ENCODE assay signal across 9 mouse cellular contexts in the genomic region with DNA sequence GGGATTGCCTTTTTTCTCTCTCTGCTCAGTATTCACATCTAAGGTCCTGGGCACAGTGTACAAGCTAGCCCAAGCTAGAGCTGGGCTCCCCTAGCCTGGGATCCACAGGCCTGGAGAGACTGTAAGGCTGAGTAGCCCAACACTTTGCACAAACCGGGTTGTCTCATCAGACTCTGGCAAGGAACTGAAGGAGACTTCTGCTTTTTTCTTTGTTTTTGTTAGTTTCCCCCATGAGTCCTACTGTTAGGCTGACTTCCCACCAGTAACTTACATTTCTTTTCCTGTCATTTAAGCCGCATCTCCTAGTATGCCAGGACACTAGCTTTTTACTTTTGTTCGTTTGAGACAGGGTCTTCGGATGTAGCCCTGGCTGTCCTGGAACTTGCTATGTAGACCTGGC. TPM values are rescaled to one million over a fixed set of nuclear protein-coding genes. Genes with fewer than 3 reads are reported as not detected.
DNase-seq lines count a peak whose midpoint lies in the region; ATAC-seq and TF ChIP-seq lines count a peak whose summit lies in the region.
"Had no signal": no experiment of that assay in that cellular context is flagged by ENCODE, and none has a peak within 500 bp of the region (broad histone marks: within the 10 kb centered on the region; RNA-seq: fewer than 3 reads in every experiment).

No protein-coding gene starts in this region.

- H3K9ac ChIP-seq in MEL (ENCODE audit: control insufficient read depth, low read depth, low read length, poor library complexity, severe bottlenecking): peak overlapping the region; percentile 74
- no peak overlapping the region for H3K9ac ChIP-seq in hindbrain, embryonic 11.5 days (ENCODE audit: low read depth, low read length)

- no peak for ATAC-seq in hindbrain, embryonic 11.5 days (ENCODE audit: low FRiP score)
- 0 out of 2 replicates have a peak, but pooled peaks have one; percentile 6 for ATAC-seq in megakaryocyte progenitor cell, adult 5-6 weeks (replicated peaks; ENCODE audit: poor library complexity)

- peaks cover 3% of the 10 kb centered on the region; the same call in 1 of the 2 replicates for H3K79me2 ChIP-seq in MEL (ENCODE audit: control insufficient read depth, insufficient read depth, low read length, poor library complexity)

- H3K4me3 ChIP-seq in heart, embryonic 10.5 days: peak overlapping the region; percentile 72
- peak overlapping the region; percentile 65 to 93 for H3K4me3 ChIP-seq in MEL (ENCODE audit: control insufficient read depth in 1 of 2, insufficient read depth in 1 of 2, low read depth in 2 of 2, low read length in 2 of 2)
- no peak overlapping the region for H3K4me3 ChIP-seq in hindbrain, embryonic 11.5 days (ENCODE audit: low read depth, low read length)

- TF ChIP-seq CTCF in MEL (IDR thresholded peaks at IDR 0.05 in 2 of 3, conservative IDR thresholded peaks at IDR 0.05 in 1 of 3; ENCODE audit: control insufficient read depth in 1 of 3, insufficient read depth in 1 of 3, low read depth in 2 of 3, low read length in 3 of 3, poor library complexity in 1 of 3, severe bottlenecking in 1 of 3): no peak

- TF ChIP-seq RAD21 in MEL (IDR thresholded peaks at IDR 0.05; ENCODE audit: low read depth, low read length): no peak

- no peaks in the 10 kb centered on the region for H3K9me3 ChIP-seq in heart, embryonic 10.5 days
- H3K9me3 ChIP-seq in MEL (replicated peaks; ENCODE audit: insufficient read depth, low read length): no peaks in the 10 kb centered on the region
- H3K9me3 ChIP-seq in hindbrain, embryonic 11.5 days (ENCODE audit: control insufficient read depth, low read length): no peaks in the 10 kb centered on the region

- DNase-seq in heart, embryonic 10.5 days (ENCODE audit: low spot score): no peak
- DNase-seq in heart, adult 18-20 months: no peak
- DNase-seq in MEL (ENCODE audit: low read depth, low spot score): peak; percentile 87
- DNase-seq in hindbrain, embryonic 11.5 days (ENCODE audit: low spot score): no peak
- no peak for DNase-seq in retina, postnatal 1 day
- DNase-seq in MN1 (ENCODE audit: low spot score): no peak
- DNase-seq in adrenal gland, adult (ENCODE audit: inconsistent age in 2 of 2, low spot score in 1 of 2): no peak
- DNase-seq: thymus, postnatal 25 days had no signal

- TF ChIP-seq EP300 in MEL (IDR thresholded peaks at IDR 0.05; ENCODE audit: low read depth in 1 of 2, low read length in 2 of 2): peak in 1 of 2 experiments; percentile 46; a peak in 2 of 4 replicates

- WGBS in heart, embryonic 10.5 days: 64% methylated on average over 4 of the region's 4 CpGs
- 83% methylated on average over 4 of the region's 4 CpGs for WGBS in hindbrain, embryonic 11.5 days

- no peaks in the 10 kb centered on the region for H3K36me3 ChIP-seq in heart, embryonic 10.5 days
- H3K36me3 ChIP-seq in MEL (ENCODE audit: control insufficient read depth in 1 of 2, insufficient read depth in 2 of 2, low read length in 2 of 2): peaks cover 0 to 31% of the 10 kb centered on the region in 2 experiments; a peak in 2 of 4 replicates
- no peaks in the 10 kb centered on the region for H3K36me3 ChIP-seq in hindbrain, embryonic 11.5 days (ENCODE audit: control insufficient read depth, insufficient read depth, low read length)

- H3K27me3 ChIP-seq in heart, embryonic 10.5 days (ENCODE audit: insufficient read depth, poor library complexity, severe bottlenecking): peaks cover 51% of the 10 kb centered on the region
- no peaks in the 10 kb centered on the region for H3K27me3 ChIP-seq in MEL (ENCODE audit: control insufficient read depth in 1 of 2, insufficient read depth in 2 of 2, low read length in 2 of 2)
- H3K27me3 ChIP-seq in hindbrain, embryonic 11.5 days (ENCODE audit: control insufficient read depth, insufficient read depth, low read length): peaks cover 17% of the 10 kb centered on the region

- H3K27ac ChIP-seq in heart, embryonic 10.5 days: peak overlapping the region; percentile 85; the same call in 1 of the 2 replicates
- peak overlapping the region; percentile 60 for H3K27ac ChIP-seq in MEL (ENCODE audit: control insufficient read depth, low read depth, low read length)
- H3K27ac ChIP-seq in hindbrain, embryonic 11.5 days (ENCODE audit: low read depth, low read length): no peak overlapping the region

- 0 out of 4 replicates have a peak, but pooled peaks of 1 of the 2 experiments have one; percentile 37 for TF ChIP-seq POLR2A in MEL (IDR thresholded peaks at IDR 0.05; ENCODE audit: control insufficient read depth in 1 of 2, insufficient read depth in 1 of 2, low read depth in 1 of 2, low read length in 2 of 2, poor library complexity in 1 of 2)

- H3K4me1 ChIP-seq in heart, embryonic 10.5 days: peaks cover 19% of the 10 kb centered on the region
- peaks cover 29 to 37% of the 10 kb centered on the region in 2 experiments for H3K4me1 ChIP-seq in MEL (ENCODE audit: control insufficient read depth in 1 of 2, insufficient read depth in 2 of 2, low read length in 2 of 2)
- peaks cover 2% of the 10 kb centered on the region; the same call in 1 of the 2 replicates for H3K4me1 ChIP-seq in hindbrain, embryonic 11.5 days (replicated peaks; ENCODE audit: control insufficient read depth, insufficient read depth, low read length)

- H3K4me2 ChIP-seq in hindbrain, embryonic 11.5 days (replicated peaks; ENCODE audit: low read depth, low read length): peak overlapping the region; percentile 93; the same call in 1 of the 2 replicates

TF ChIP-seq in MEL, 35 proteins besides CTCF, POLR2A, EP300 and RAD21 (continues in another document):
- no peak for TF ChIP-seq UBTF (IDR thresholded peaks at IDR 0.05; ENCODE audit: borderline replicate concordance, insufficient read depth, low read depth, low read length)
- no peak for TF ChIP-seq ZNF384 (IDR thresholded peaks at IDR 0.05; ENCODE audit: low read depth, low read length)
- TF ChIP-seq SIN3A (IDR thresholded peaks at IDR 0.05; ENCODE audit: low read length): peak; percentile 64
- TF ChIP-seq MAFK (IDR thresholded peaks at IDR 0.05; ENCODE audit: borderline replicate concordance, low read depth, low read length): no peak
- no peak for TF ChIP-seq CHD1 (IDR thresholded peaks at IDR 0.05; ENCODE audit: low read depth, low read length)
- TF ChIP-seq POLR2AphosphoS2 (IDR thresholded peaks at IDR 0.05; ENCODE audit: low read length): no peak
- peak; percentile 52; the same call in 1 of the 2 replicates for TF ChIP-seq ETS1 (IDR thresholded peaks at IDR 0.05; ENCODE audit: low read depth, low read length)
- TF ChIP-seq ZMIZ1 (IDR thresholded peaks at IDR 0.05; ENCODE audit: low read depth, low read length): no peak
- no peak for TF ChIP-seq JUND (IDR thresholded peaks at IDR 0.05; ENCODE audit: low read depth, low read length)
- TF ChIP-seq MXI1 (IDR thresholded peaks at IDR 0.05; ENCODE audit: low read depth, low read length): peak; percentile 38; the same call in 1 of the 2 replicates
- TF ChIP-seq CHD2 (IDR thresholded peaks at IDR 0.05; ENCODE audit: low read length): no peak
- no peak; the same call in 1 of the 2 replicates for TF ChIP-seq NELFE (IDR thresholded peaks at IDR 0.05; ENCODE audit: low read depth, low read length)
- no peak for TF ChIP-seq MEF2A (IDR thresholded peaks at IDR 0.05; ENCODE audit: extremely low read depth, insufficient replicate concordance, low read depth, low read length, poor library complexity, severe bottlenecking)
- no peak for TF ChIP-seq BHLHE40 (IDR thresholded peaks at IDR 0.05; ENCODE audit: borderline replicate concordance, low read depth, low read length)
- TF ChIP-seq GATA1 (IDR thresholded peaks at IDR 0.05; ENCODE audit: low read depth, low read length): no peak
- peak; percentile 71; the same call in 1 of the 2 replicates for TF ChIP-seq TBP (IDR thresholded peaks at IDR 0.05; ENCODE audit: low read depth, low read length)
- no peak for TF ChIP-seq USF2 (IDR thresholded peaks at IDR 0.05; ENCODE audit: borderline replicate concordance in 1 of 2, insufficient read depth in 1 of 2, low read depth in 1 of 2, low read length in 2 of 2)
- no peak for TF ChIP-seq KAT2A (conservative IDR thresholded peaks at IDR 0.05; ENCODE audit: low read depth, low read length)
- TF ChIP-seq ZKSCAN1 (IDR thresholded peaks at IDR 0.05; ENCODE audit: low read depth, low read length): peak; percentile 59; the same call in 1 of the 2 replicates
- no peak for TF ChIP-seq E2F4 (IDR thresholded peaks at IDR 0.05; ENCODE audit: borderline replicate concordance, low read depth, low read length)

RNA-seq across cellular contexts. Expression of a gene that starts 1.1 kb away (rescaled TPM):
- polyA plus RNA-seq in heart, embryonic 10.5 days (2016; fragmentation: Nextera tagmentation; extraction: Ambion mirVana): 3.4 and 4.5 TPM in 2 replicates
- 1 to 10 TPM; 4.6 to 5.8 TPM for total RNA-seq in heart, adult 18-20 months (2021)
- total RNA-seq in MEL (2012; rRNA removed): 2.3 and 3.5 TPM in 2 replicates
- 1 to 10 TPM in 1 of 2 experiments, not detected in 1; 5.8 TPM for polyA plus RNA-seq in MEL (2012; ENCODE audit: insufficient read depth in 1 of 2, insufficient read length in 2 of 2, low read depth in 1 of 2, low replicate concordance in 2 of 2, missing spikeins in 1 of 2)
- polyA plus RNA-seq in hindbrain, embryonic 11.5 days (2014; fragmentation: Nextera tagmentation; extraction: Ambion mirVana): 1.2 and 1.6 TPM in 2 replicates
- 22.2 and 23.6 TPM in 2 replicates for total RNA-seq in megakaryocyte progenitor cell, adult 5-6 weeks (2015)
- 15.3 and 22.6 TPM in 2 replicates for total RNA-seq in megakaryocyte progenitor cell, adult 5-6 weeks (2017)

RNA-seq across cellular contexts. Expression of a gene that starts 39.8 kb away (rescaled TPM):
- 12.9 and 27.8 TPM in 2 replicates for polyA plus RNA-seq in heart, embryonic 10.5 days (2016; fragmentation: Nextera tagmentation; extraction: Ambion mirVana)
- total RNA-seq in heart, adult 18-20 months (2021): 10 to 100 TPM; 30.2 to 31.9 TPM
- total RNA-seq in MEL (2012; rRNA removed): 0.13 TPM in 1 of 2 replicates, not detected in the other
- under 1 TPM in 1 of 2 experiments, not detected in 1; 0.70 TPM for polyA plus RNA-seq in MEL (2012; ENCODE audit: insufficient read depth in 1 of 2, insufficient read length in 2 of 2, low read depth in 1 of 2, low replicate concordance in 2 of 2, missing spikeins in 1 of 2)
- polyA plus RNA-seq in hindbrain, embryonic 11.5 days (2014; fragmentation: Nextera tagmentation; extraction: Ambion mirVana): 46.4 and 49.3 TPM in 2 replicates
- not detected in 2 replicates for total RNA-seq in megakaryocyte progenitor cell, adult 5-6 weeks (2015)
- total RNA-seq in megakaryocyte progenitor cell, adult 5-6 weeks (2017): 0.17 TPM in 1 of 2 replicates, not detected in the other

RNA-seq across cellular contexts. Expression of a gene that starts 48.9 kb away (rescaled TPM):
- polyA plus RNA-seq in heart, embryonic 10.5 days (2016; fragmentation: Nextera tagmentation; extraction: Ambion mirVana): 1.7 and 2.7 TPM in 2 replicates
- 1 to 10 TPM; 1.0 to 1.7 TPM for total RNA-seq in heart, adult 18-20 months (2021)
- total RNA-seq in MEL (2012; rRNA removed): 4.2 and 4.7 TPM in 2 replicates
- polyA plus RNA-seq in MEL (2012; ENCODE audit: insufficient read depth in 1 of 2, insufficient read length in 2 of 2, low read depth in 1 of 2, low replicate concordance in 2 of 2, missing spikeins in 1 of 2): 1 to 10 TPM in 1 of 2 experiments, not detected in 1; 6.9 TPM
- polyA plus RNA-seq in hindbrain, embryonic 11.5 days (2014; fragmentation: Nextera tagmentation; extraction: Ambion mirVana): 2.4 and 2.6 TPM in 2 replicates
- 1.4 and 3.0 TPM in 2 replicates for total RNA-seq in megakaryocyte progenitor cell, adult 5-6 weeks (2015)
- 0.71 and 2.3 TPM in 2 replicates for total RNA-seq in megakaryocyte progenitor cell, adult 5-6 weeks (2017)

Comparison
In these comparisons a context has a peak if more than half of its experiments do, and no peak if none do; other contexts are left out.
1. RNA of a gene that starts 39.8 kb away (total RNA-seq): 30.2 to 31.9 TPM in heart, adult 18-20 months; 0.13 TPM in MEL and 0.17 TPM in megakaryocyte progenitor cell, adult 5-6 weeks; every median in the first group is over 10 times any median in the second.